Mouse (Mus musculus) small intestine, adult 2 months (tissue): Measurements from ENCODE around the gene Tmem140. TPM values are rescaled to one million over a fixed set of nuclear protein-coding genes. Genes with fewer than 3 reads are reported as not detected.

Experiments used
- H3K27ac ChIP-seq: fragments of 200-500 bp; 2 replicates; pipeline ENCODE4 v1.5.1; 2012; ENCODE audit warnings: low read depth, low read length, control low read depth, inconsistent platforms; ENCODE audit not compliant: insufficient read depth
- H3K27me3 ChIP-seq: fragments of 200-500 bp; 2 replicates; pipeline ENCODE4 v1.6.1; 2012; ENCODE audit warnings: mild to moderate bottlenecking, moderate library complexity, low read length, inconsistent platforms; ENCODE audit not compliant: control insufficient read depth, insufficient read depth
- H3K36me3 ChIP-seq: fragments of 200-500 bp; 2 replicates; pipeline ENCODE4 v1.6.1; 2012; ENCODE audit warnings: mild to moderate bottlenecking, low read length, control low read depth, inconsistent platforms; ENCODE audit not compliant: control insufficient read depth, insufficient read depth
- H3K4me1 ChIP-seq: fragments of 200-500 bp; 2 replicates; pipeline ENCODE4 v1.6.1; 2012; ENCODE audit warnings: low read length, inconsistent platforms, mixed read lengths; ENCODE audit not compliant: control insufficient read depth, insufficient read depth, insufficient read length
- H3K4me3 ChIP-seq: fragments of 200-500 bp; 2 replicates; pipeline ENCODE4 v1.5.1; 2012; ENCODE audit warnings: low read depth, mild to moderate bottlenecking, control low read depth, inconsistent platforms, low read length, moderate library complexity
- CTCF ChIP-seq: fragments of 200-500 bp; IDR thresholded peaks from 2 replicates; pipeline ENCODE4 v1.5.1; 2012; ENCODE audit warnings: low read depth, mild to moderate bottlenecking, control low read depth, inconsistent platforms, low read length, moderate library complexity, mixed read lengths; ENCODE audit not compliant: insufficient replicate concordance, insufficient read length; ENCODE audit errors: extremely low read depth
- POLR2A ChIP-seq: fragments of 200-500 bp; IDR thresholded peaks from 2 replicates; pipeline ENCODE4 v1.6.1; 2012; ENCODE audit warnings: low read depth, mild to moderate bottlenecking, control low read depth, inconsistent platforms, low read length, moderate library complexity
- WGBS: fragments of 180-500 bp; shearing (Covaris S2); methylation state at CpG from one replicate; pipeline ENCODE4 v1.1.7; 2018; 5-methylcytosine and 5-hydroxymethylcytosine counted together
- polyA plus RNA-seq: library from polyadenylated mRNA; depleted of rRNA; stranded (reverse); fragments of >200 nt; gene quantifications from 2 replicates; pipeline ENCODE4 v1.2.3, GENCODE M21; 2012

Gene Tmem140
- polyA plus RNA-seq, 1 experiment: 51.1 TPM

DNA sequence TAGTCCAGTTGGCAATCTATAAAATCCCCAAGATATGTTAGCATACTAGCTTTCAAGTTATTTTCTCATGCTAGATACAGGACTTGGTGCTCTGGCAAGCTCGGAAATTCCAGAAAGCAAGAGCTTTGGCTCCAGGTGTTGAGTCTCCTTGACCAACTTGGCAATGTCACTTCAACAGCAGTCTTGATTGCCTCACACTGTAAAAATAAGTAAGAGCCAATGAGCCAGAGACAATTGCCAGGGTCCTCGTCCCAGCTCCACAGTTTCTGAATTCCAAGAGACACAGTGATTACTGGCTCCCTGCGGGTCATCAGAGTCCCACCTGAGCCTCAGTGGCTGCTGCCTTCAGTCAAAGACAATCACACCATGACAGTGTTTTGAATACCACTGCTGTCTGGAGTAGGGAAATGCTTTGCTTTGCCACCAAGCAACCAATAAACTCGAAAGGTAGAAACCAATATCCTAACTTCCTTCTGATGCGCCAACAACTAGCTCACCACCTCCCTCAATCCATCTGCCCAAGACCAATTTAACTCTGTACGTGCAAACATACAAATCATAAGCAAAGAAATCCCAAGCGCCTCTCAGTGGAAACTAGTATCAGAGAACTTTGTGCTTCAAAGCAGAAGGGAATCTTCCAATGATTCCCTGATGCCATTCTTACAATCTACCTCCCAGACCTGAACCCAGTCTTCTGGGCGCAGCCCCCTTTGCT, 46.8 kb downstream of the Tmem140 start:
- Histone ChIP-seq H3K4me1 (peaks cover 3% of the 10 kb centered on the region), H3K4me3 (peak overlapping the region; percentile 72), H3K27ac (no peak overlapping the region), H3K36me3 (peaks cover 3% of the 10 kb centered on the region; the same call in 1 of the 2 replicates), H3K27me3 (no peaks in the 10 kb centered on the region)
- WGBS: 44% methylated on average over 8 of the region's 8 CpGs
- no peak for TF ChIP-seq CTCF
- no peak for TF ChIP-seq POLR2A

DNA sequence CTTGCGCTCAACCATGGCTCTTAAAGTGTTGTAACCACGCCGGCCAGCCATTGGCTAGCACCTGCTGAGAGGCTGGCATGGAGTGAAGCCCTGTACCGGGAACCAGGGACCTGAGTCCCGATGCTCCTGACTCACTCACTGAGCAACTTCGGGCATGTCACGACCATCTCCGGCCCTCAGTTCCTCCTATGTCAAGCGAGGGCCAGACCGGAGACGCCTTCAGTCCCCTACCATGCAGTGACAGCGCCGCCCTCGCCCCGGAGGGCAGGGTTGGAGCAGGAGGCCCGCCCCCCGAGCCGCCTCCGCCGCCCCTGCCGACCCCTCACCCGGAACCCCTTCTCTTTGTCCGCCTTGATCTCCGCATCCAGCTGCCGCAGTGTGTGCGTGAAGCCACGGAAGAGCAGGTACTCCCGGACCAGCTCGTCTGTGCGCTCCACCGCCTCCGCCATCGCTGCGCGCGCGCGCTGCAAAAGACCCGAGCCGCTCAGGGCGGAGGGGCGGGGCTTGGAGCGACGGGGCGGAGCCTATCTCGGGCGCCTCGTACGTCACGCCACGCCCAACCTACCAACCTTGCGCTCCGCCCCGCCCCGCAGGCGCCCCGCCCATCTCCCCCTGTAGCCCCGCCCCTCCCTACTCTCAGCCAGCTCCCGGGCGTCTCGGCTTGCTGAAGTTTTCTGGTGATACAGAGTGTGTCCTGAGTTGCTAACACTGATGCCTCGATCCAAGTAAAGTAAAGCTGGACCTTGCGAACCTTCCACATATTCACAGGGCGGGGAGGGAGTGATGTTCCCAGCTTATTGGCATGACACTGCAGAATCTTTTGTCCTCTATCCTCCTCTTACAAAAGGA, 47.6 kb downstream of the Tmem140 start, which contains the start of gene Wdr91:
TSS of gene Wdr91 (minus strand) at position 506 of the 849 bp plus-strand sequence.
- WGBS: under 1% methylated on average over 64 of the region's 64 CpGs

DNA sequence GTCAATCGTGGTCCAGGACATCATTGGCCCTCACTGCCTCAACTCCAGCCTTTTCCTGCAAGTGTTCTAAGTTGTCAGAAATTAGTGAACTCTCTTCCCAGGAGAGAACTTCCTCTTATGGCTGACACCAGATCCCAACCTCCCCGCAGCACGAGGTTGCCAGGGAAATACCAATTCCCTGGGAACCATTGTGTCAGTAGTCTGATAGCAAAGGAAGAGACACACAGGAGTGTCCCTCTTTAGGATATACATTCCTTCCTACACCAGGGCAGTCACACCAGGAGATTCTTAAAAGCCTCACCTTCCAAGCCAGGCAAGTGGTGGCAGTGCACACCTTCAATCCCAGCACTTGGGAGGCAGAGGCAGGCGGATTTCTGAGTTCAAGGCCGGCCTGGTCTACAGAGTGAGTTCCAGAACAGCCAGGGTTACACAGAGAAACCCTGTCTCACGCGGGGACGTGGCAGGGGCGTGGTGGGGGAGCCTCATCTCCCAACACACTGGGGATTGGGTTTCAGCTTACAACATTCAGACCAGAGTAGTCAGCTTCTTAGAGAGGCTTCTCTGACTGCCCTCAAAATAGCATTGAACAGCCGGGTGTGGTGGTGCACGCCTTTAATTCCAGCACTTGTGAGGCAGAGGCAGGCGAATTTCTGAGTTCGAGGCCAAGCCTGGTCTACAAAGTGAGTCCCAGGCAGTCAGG, 50.5 kb downstream of the Tmem140 start:
- TF ChIP-seq CTCF (no peak), POLR2A (no peak)
- Histone ChIP-seq H3K4me3 (no peak overlapping the region), H3K27ac (no peak overlapping the region), H3K36me3 (no peaks in the 10 kb centered on the region), H3K27me3 (no peaks in the 10 kb centered on the region), H3K4me1 (peaks cover 3% of the 10 kb centered on the region)
- 62% methylated on average over 13 of the region's 13 CpGs for WGBS

More for the DNA sequence above, 47.6 kb downstream of the Tmem140 start, which contains the start of gene Wdr91:
- TF ChIP-seq POLR2A: no peak
- no peak for TF ChIP-seq CTCF
- Histone ChIP-seq H3K4me1 (peaks cover 3% of the 10 kb centered on the region), H3K36me3 (no peaks in the 10 kb centered on the region), H3K27ac (no peak within 1 kb of the TSS), H3K4me3 (peak within 1 kb of the TSS; percentile 72), H3K27me3 (no peaks in the 10 kb centered on the region)

DNA sequence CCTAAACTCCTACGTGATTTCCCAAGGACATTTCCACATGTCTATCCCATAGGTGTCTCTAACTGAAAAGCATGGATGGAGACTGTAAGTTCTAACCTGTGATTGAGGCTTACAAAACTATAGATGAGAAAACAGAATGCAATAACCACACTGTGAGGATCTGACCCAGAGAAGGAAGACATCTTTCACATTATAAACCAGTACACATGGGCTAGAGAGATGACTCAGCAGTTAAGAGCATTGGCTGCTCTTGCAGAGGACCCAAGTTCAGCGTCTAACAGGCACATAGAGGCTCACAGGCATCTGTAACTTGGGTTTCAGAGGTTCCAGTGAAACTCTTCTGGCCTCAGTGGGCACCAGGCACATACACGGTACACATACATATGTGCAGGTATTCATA, 51.5 kb downstream of the Tmem140 start:
- Histone ChIP-seq H3K36me3 (no peaks in the 10 kb centered on the region), H3K4me3 (no peak overlapping the region), H3K27ac (no peak overlapping the region), H3K27me3 (no peaks in the 10 kb centered on the region; the same call in 1 of the 2 replicates), H3K4me1 (peaks cover 3% of the 10 kb centered on the region)
- WGBS: 53% methylated on average over 3 of the region's 3 CpGs
- TF ChIP-seq CTCF (no peak), POLR2A (no peak)

DNA sequence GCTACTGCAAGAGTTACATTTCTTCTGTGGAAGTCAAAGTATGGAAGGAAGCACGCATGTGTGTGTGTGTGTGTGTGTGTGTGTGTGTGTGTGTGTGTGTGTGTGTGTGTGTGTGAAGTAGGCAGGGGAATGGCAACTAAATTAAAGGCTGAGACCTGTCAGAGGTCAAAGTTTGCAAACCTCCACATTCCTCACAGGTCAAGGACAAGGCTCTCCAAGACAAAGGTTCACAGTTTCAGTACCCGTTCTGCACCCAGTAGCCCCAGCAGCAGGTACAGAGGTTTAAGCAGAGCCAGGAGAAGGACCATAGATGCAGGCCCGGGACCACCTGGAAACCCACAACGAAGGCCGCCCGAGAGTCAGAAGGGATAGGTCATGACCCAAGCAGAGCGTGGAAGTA, 56.2 kb downstream of the Tmem140 start:
- H3K4me3 ChIP-seq: no peak overlapping the region
- H3K27me3 ChIP-seq: no peaks in the 10 kb centered on the region; the same call in 1 of the 2 replicates

DNA sequence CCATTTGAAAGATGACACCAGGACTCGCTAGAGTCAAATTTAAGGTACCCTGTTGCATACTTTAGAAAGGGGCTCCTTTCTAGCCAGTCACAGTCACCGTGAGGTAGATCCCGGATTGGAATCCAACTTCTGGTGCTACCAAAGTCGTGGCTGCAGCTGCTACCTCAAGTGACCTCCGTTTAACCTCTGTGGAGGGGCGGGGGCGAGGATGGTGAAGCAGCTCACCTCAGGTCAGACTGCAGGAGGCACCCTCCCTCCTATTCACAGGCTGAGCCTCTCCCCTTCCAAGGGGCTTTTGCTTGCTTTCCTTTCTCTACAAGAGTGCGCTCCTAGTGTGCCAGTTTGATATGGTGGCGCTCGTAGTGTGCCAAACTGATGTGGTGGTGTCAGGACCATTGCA, 57.0 kb downstream of the Tmem140 start, which contains the start of gene Stra8:
TSS of gene Stra8 (plus strand) at position 208 of the 400 bp plus-strand sequence.
- Histone ChIP-seq H3K27ac (no peak within 1 kb of the TSS), H3K36me3 (no peaks in the 10 kb centered on the region), H3K4me3 (no peak within 1 kb of the TSS), H3K27me3 (no peaks in the 10 kb centered on the region; the same call in 1 of the 2 replicates), H3K4me1 (no peaks in the 10 kb centered on the region)
- TF ChIP-seq CTCF (no peak), POLR2A (no peak)
- 66% methylated on average over 10 of the region's 10 CpGs for WGBS

More for the DNA sequence above, 56.2 kb downstream of the Tmem140 start:
- Histone ChIP-seq H3K4me1 (no peaks in the 10 kb centered on the region), H3K27ac (no peak overlapping the region), H3K36me3 (no peaks in the 10 kb centered on the region)
- TF ChIP-seq POLR2A (no peak), CTCF (no peak)
- WGBS: 86% methylated on average over 7 of the region's 7 CpGs
